Mouse (Mus musculus): ENCODE results near the gene Far2.
A peak's percentile ranks its signal among the peaks of the same experiment; 100 is the strongest.

Far2 gene

DNA sequence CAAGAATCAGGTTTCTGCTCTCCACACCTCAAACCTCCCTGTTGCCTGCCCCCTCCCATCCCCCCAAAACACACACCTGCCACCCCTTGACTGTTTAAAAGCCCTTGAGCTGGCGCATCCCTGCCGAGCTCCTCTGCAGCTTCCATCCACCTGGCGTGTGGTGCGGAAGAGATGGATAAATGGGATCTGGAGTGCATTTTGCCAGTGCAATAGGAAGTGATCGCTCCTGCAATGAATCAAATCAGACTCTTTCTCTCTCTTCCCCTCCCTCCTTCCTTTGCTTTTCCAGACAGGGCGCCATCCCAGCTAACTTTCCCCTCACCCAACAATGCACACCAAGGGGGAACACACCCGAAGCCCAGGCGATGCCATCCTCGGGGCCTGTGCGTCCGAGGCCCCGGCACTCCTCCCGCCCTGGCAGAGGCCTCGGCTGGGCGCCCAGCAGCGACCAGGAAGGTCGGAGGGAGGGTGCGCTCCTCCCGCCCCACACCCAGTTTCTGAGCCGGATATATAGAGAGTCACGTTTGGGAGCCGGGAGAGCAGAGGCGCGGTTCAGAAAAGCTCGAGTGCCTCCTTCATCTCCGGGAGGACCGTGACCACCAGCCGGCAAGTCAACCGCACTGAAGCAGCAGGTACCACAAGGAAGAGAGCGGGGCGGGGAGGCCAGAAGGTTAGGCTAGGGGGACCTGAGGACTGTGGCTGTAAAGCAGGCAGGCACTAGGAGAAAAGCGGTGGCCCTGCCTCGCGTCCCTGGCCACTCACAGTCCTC, at the start of gene Far2:
Gene Far2 (plus strand): TSS at position 379 of the 769 bp plus-strand sequence.
- DNase-seq: peak; percentile 31

GRCm38 (mm10) chr6:148000483-148000882, 46.6 kb upstream of the Far2 start:
- DNase-seq: no peak

GRCm38 (mm10) chr6:148001071-148001470, 46.0 kb upstream of the Far2 start:
- peak; percentile 13 for DNase-seq

GRCm38 (mm10) chr6:148006118-148006837, 40.8 kb upstream of the Far2 start:
- DNase-seq: peak; percentile 45

DNA sequence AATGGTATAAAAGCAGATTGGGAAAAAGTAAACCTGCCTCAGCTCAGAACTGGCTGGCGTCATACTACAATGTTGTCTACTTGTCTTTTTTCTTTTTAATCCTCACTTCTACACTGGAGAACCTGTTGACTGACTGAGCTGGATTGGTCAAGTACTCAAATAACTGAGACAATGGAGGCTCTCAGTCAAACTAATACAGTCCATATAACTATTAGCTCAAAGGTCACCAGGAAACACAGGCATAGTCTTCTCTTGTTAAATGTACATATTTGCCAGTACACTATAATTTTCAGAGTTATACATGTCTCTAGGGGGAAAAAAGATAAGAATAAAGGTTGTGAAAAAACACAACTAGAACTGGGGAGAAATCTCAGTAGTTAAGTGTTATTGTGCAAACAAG, 6.3 kb upstream of the Far2 start:
- no peak for DNase-seq

DNA sequence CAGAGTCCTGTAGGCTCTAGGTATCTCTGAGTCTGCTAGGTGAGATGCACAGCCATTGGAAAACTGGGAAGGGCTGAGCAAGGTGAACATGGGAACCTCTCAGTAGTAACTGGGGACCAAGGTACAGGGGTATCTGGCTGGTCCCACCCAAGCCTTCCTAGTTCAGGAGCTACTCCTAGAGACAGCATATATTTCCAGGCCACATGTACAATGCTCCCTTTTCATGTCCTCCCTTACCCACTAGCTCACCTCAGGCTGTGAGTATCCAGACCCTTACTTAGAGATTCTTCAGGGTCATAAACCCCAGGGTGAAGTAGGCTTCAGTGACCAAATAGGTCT, 560 bp downstream of the Far2 start:
- no peak for DNase-seq

DNA sequence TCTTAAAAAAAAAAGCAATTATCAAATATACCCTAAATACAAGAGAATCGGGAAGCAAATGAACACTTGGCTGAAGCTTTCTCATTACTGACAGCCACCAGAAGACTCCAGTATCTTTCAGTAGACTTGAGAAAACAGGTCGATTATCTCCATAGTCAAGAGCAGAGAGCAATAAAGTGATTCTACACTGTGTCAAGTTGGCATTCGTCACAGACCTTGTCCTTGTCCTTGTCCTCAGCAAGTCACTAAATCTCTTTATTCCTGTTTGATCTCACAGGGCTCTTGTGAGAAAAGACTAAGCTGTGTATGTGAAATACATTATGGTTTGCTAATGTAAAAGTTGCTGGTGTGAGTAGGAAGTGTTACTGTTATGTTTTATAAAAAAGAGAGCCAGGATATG, 16.1 kb downstream of the Far2 start:
- no peak for DNase-seq

DNA sequence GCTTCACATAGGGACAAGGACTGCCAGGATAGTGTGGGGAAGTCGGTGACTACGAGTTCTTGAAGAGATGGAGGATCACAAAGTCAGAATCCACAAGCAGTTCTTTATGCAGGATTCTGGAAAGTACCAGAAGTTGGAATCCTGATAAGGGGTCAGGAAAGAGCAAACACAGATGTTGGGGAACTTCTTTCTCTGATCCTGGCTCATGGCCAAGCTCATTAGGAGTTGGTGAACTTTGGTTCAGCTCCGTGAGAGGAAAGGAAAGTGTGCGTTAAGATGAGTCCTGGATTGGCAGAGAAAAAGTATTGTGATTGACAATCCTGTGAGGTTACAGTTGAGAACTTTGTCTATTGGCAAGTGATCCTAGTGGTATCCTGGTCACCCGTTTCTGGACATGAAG, 19.2 kb downstream of the Far2 start:
- no peak for DNase-seq

DNA sequence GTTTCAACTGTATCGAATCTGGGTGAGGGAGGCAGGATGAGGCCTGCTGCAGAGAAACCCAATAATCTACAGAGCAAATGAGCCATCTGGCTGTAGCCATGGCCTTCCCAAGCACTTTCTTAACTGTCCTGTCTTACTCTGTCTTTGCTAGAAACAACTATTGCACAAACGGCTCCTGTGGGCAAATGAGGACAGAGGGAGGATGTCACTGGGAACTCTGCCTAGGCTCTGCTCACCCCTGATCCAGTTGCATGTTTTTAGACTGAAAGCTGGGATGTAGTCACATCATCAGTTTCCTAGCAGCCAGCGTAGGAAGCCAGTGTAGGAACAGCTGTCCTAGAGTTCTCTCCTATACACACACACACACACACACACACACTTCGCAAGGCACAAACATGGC, 21.7 kb downstream of the Far2 start:
- peak; percentile 24 for DNase-seq

- DNase-seq: no peak
These were observed 26.5 kb downstream of the Far2 start for GRCm38 (mm10) chr6:148073599-148073998.

- DNase-seq: no peak
These were observed 27.3 kb downstream of the Far2 start for GRCm38 (mm10) chr6:148074211-148074864.

DNA sequence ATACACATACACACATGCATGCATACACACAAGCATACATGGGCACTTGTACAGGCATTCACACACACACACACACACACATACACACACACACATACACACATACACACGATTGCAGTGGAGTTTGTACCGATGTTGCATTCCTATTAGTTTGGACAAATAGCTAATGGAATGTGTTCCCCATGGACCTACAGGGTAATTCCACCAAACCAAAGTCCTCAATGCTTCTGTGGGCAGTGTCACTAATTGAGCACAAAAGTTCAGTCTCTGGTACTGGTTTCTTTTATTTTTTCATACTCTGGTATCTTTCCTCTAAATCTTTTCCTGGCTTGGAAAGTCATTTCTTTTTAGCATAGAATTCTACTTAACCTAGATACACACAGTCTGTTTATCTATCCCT, 36.8 kb downstream of the Far2 start:
- DNase-seq: no peak

DNA sequence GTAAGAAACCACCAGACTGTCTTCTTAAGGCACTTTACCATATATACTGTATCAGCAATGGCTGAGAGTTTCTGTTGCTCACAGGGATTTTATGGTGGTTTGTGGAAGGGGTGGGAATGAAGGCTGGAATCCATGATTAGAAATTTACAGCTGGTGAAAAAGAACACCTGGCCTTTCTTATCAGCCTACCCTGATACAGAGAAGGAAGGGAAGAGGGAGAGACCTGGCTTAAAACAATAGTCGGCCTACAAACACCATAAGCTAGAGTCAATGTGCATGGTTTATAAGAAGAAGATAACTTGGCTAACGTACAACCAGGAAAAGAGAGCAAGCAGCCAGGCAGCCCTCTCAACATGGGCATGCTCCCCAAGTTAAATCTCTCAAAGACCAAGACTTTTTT, 37.3 kb downstream of the Far2 start:
- no peak for DNase-seq

DNA sequence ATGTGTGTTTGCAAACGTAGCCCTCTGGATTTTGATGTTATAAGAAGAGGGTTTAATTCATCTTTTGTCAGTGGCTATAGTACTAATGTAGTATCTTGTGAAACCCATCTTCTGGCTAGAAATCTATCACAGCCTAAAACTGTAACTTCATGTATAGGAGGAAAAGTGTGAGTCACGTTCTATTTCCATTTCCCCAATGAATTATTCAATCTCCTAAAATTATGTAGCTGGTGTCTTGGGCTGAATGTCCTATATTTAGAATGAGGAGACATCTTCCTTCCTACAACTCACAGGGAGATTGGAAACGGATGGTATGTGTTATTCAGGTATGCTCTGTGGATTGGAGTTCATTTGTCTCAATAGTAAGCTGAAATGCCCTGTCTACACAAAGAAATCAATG, 50.0 kb downstream of the Far2 start:
- no peak for DNase-seq

DNA sequence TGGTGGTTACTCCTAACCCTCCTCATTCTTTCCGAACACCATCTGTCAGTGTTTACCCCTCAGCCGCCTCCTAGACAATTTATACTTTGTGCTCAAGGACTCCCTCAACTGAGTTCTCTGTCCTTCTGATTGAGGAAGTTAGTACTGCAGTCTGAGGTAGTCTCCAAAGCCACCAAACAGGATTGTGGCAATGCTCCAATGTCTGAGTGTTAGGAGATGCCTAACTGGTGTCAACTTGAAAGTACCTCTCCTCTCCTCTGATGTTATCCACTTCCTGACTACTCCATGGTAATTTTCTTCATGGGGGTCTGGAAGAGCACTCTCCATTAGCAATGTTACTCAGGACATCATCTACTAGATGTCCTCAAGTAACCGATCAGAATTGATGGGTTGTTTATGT, 54.9 kb downstream of the Far2 start:
- peak; percentile 38 for DNase-seq

GRCm38 (mm10) chr6:148102434-148102833, 55.4 kb downstream of the Far2 start:
- no peak for DNase-seq

- peak; percentile 64 for DNase-seq
These were observed 57.2 kb downstream of the Far2 start for GRCm38 (mm10) chr6:148104212-148104611.

DNA sequence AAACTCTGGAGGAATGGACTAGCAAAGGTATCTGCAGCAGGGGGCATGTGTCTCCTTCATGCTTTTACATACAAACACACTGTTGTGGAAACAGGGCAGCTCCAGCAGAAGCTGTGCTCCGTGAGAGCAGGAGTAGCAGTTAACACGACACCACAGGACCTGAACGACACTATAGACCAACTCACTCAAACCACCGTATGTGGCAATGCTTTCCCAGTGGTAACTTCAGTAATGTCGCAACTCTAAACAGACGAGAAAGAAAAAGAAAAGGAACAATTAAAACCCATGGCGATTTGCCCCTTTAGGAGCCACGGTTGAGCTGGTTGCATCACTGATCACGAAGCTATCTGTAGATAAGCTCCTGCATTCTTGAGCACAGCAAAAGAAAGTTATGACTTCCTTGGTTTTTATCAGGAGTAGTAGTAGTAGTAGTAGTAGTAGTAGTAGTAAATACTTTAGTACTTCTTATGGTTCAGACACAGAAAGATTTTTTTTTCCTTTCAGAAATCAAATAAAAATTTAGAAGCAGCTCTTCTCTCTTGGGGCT, 58.7 kb downstream of the Far2 start:
- no peak for DNase-seq

GRCm38 (mm10) chr6:148108741-148109472, 61.8 kb downstream of the Far2 start:
- no peak for DNase-seq

DNA sequence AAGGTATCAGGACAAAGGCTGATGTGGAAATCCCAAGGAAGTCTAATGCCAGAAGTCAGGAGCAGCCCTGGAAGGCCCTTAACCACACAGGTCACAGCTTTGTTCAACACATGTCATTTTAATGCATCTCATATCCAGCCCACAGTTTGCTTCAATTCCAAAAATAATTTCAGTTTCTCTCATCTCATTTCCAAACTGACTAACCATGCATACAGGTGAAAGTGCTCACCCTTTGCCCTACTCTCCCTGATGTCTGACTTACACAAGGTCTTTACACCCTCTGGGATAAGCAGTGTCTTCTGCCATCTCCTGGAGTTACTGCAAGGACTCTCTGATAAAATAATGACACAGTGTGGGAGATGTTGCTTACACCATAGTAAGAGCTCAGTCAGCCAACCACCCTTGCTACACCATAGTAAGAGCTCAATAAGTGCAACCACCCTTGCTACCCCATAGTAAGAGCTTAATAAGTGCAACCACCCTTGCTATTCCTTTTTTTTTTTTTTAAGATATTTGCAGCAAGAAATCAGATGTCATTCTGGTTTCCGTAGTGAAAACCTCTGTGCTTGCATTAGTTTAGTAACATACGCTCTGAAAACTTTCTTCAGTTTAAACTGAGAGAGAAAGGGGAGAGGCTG, 64.1 kb downstream of the Far2 start:
- no peak for DNase-seq

GRCm38 (mm10) chr6:148116371-148116770, 69.3 kb downstream of the Far2 start:
- DNase-seq: peak; percentile 8

- no peak for DNase-seq
These were observed 69.8 kb downstream of the Far2 start for GRCm38 (mm10) chr6:148116907-148117306.

DNA sequence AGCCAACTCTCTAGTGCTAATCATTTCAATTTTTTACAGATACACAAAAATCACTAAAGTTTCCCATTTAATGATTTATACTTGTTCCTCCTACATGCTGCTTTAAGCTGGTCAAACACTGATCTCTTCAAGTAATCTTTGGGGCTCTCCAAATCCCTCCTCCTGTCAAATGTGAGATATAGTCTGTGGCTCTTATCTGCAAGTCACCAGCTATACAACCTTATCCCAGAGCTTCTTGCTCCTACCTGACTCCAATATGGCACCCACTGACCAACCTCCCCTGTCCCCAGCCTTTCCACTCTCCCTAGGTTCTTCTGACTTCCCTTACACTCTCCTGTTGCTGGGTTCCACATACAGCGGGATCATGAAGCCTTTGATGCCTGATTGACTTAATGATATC, 70.6 kb downstream of the Far2 start:
- no peak for DNase-seq

Measured in lung, postnatal 10 days (tissue).